Mouse (Mus musculus) spleen, postnatal 4 days (tissue): ENCODE measurements around the gene C2cd4a.

Experiments used
- DNase-seq, 2 experiments: peaks; one replicate each; pipeline ENCODE4 v3.0.0; 2022; ENCODE audit warnings: low spot score in 2 of 2

C2cd4a gene

GRCm38 (mm10) chr9:67834535-67834934, 2.4 kb upstream of the C2cd4a start:
- DNase-seq, result no peak

- no peak for DNase-seq
These were observed 628 bp downstream of the C2cd4a start for GRCm38 (mm10) chr9:67831359-67832045.

- DNase-seq, result no peak
These were observed 1.4 kb downstream of the C2cd4a start for GRCm38 (mm10) chr9:67830411-67831358.

- DNase-seq, result peak in 1 of 2 experiments; percentile 46
These were observed 3.9 kb downstream of the C2cd4a start for GRCm38 (mm10) chr9:67828182-67828581.

GRCm38 (mm10) chr9:67825527-67825926, 6.6 kb downstream of the C2cd4a start:
- DNase-seq, result no peak

GRCm38 (mm10) chr9:67823131-67823530, 9.0 kb downstream of the C2cd4a start:
- DNase-seq, result no peak

- no peak for DNase-seq
These were observed 13.5 kb downstream of the C2cd4a start for GRCm38 (mm10) chr9:67818668-67818950.

- no peak for DNase-seq
These were observed 14.0 kb downstream of the C2cd4a start for GRCm38 (mm10) chr9:67817898-67818667.

GRCm38 (mm10) chr9:67816172-67816928, 15.8 kb downstream of the C2cd4a start:
- DNase-seq, result no peak

- no peak for DNase-seq
These were observed 18.3 kb downstream of the C2cd4a start for GRCm38 (mm10) chr9:67813665-67814337.

GRCm38 (mm10) chr9:67813171-67813570, 19.0 kb downstream of the C2cd4a start:
- no peak for DNase-seq

GRCm38 (mm10) chr9:67811116-67811515, 21.0 kb downstream of the C2cd4a start:
- DNase-seq, result no peak

GRCm38 (mm10) chr9:67810527-67810926, 21.6 kb downstream of the C2cd4a start:
- DNase-seq, result no peak

- DNase-seq, result no peak
These were observed 25.1 kb downstream of the C2cd4a start for GRCm38 (mm10) chr9:67807000-67807399.

GRCm38 (mm10) chr9:67802241-67802640, 29.9 kb downstream of the C2cd4a start:
- peak; percentile 49 to 76 for DNase-seq

GRCm38 (mm10) chr9:67799078-67799819, 32.9 kb downstream of the C2cd4a start:
- DNase-seq, result no peak

GRCm38 (mm10) chr9:67795205-67795675, 36.9 kb downstream of the C2cd4a start:
- DNase-seq, result no peak

GRCm38 (mm10) chr9:67794668-67795067, 37.5 kb downstream of the C2cd4a start:
- no peak for DNase-seq

- no peak for DNase-seq
These were observed 37.9 kb downstream of the C2cd4a start for GRCm38 (mm10) chr9:67794216-67794615.

GRCm38 (mm10) chr9:67793501-67793900, 38.6 kb downstream of the C2cd4a start:
- no peak for DNase-seq
